Comparison of ENCODE assay signal across 22 mouse cellular contexts in the genomic region with DNA sequence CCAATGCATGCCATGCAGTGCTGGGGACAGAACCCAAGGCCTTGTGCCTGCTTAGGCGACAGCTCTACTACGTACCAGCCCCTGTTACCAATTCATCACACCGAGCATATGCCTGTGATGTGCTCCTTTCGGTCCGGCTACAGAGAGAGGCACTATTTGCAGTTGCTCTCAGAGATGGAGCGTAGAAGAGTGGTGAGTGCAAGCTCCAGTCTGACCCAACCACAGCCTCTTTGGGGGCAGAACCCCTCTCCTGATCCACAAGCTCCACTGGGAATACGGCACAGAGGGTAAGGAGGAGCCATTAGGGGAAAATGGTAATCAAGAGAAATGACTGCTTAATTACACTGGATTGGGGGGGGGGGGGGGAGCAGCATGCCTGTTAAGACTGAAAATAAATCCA.
A peak's percentile ranks its signal among the peaks of the same experiment; 100 is the strongest.
DNase-seq lines count a peak whose midpoint lies in the region; ATAC-seq and TF ChIP-seq lines count a peak whose summit lies in the region.
"Had no signal": no experiment of that assay in that cellular context is flagged by ENCODE, and none has a peak within 500 bp of the region (broad histone marks: within the 10 kb centered on the region; RNA-seq: fewer than 3 reads in every experiment).

No protein-coding gene starts in this region.

- no peak for TF ChIP-seq CTCF in forebrain, postnatal 0 days (IDR thresholded peaks at IDR 0.05; ENCODE audit: low read depth)

- H3K27ac ChIP-seq in forebrain, embryonic 14.5 days (ENCODE audit: low read depth, low read length), result no peak overlapping the region
- no peak overlapping the region for H3K27ac ChIP-seq in forebrain, postnatal 0 days (ENCODE audit: low read depth, low read length)
- 0 out of 2 replicates have a peak overlapping the region, but pooled peaks have one; percentile 45 for H3K27ac ChIP-seq in midbrain, embryonic 14.5 days (replicated peaks; ENCODE audit: low read depth, low read length)
- no peak overlapping the region for H3K27ac ChIP-seq in midbrain, embryonic 10.5 days (replicated peaks)
- peak overlapping the region; percentile 93 for H3K27ac ChIP-seq in limb, embryonic 10.5 days
- H3K27ac ChIP-seq in neural tube, embryonic 15.5 days (replicated peaks), result peak overlapping the region; percentile 73
- H3K27ac ChIP-seq: heart, adult 2 months; heart, embryonic 15.5 days; kidney, postnatal 0 days; layer of hippocampus, adult 2 months; liver, embryonic 13.5 days had no signal

- ATAC-seq in forebrain, embryonic 14.5 days, result peak; percentile 22; the same call in 1 of the 2 replicates
- no peak for ATAC-seq in forebrain, postnatal 0 days
- ATAC-seq in midbrain, embryonic 14.5 days (ENCODE audit: low FRiP score, low TSS enrichment), result no peak
- ATAC-seq in neural tube, embryonic 15.5 days (ENCODE audit: low FRiP score), result 0 out of 2 replicates have a peak, but pooled peaks have one; percentile 21

- H3K36me3 ChIP-seq in forebrain, embryonic 14.5 days (ENCODE audit: control insufficient read depth, insufficient read depth, low read length), result no peaks in the 10 kb centered on the region
- H3K36me3 ChIP-seq in forebrain, postnatal 0 days (ENCODE audit: insufficient read depth), result no peaks in the 10 kb centered on the region
- H3K36me3 ChIP-seq in midbrain, embryonic 14.5 days (ENCODE audit: control insufficient read depth, insufficient read depth, low read length), result no peaks in the 10 kb centered on the region
- 0 out of 2 replicates have a peak, but pooled peaks cover 18% of the 10 kb centered on the region for H3K36me3 ChIP-seq in midbrain, embryonic 10.5 days
- H3K36me3 ChIP-seq in limb, embryonic 10.5 days, result peaks cover 31% of the 10 kb centered on the region
- no peaks in the 10 kb centered on the region for H3K36me3 ChIP-seq in neural tube, embryonic 15.5 days
- H3K36me3 ChIP-seq: heart, embryonic 15.5 days had no signal

- no peak overlapping the region for H3K4me3 ChIP-seq in forebrain, embryonic 14.5 days (ENCODE audit: low read depth, low read length)
- no peak overlapping the region for H3K4me3 ChIP-seq in forebrain, postnatal 0 days (ENCODE audit: low read depth, low read length)
- no peak overlapping the region for H3K4me3 ChIP-seq in midbrain, embryonic 14.5 days (replicated peaks; ENCODE audit: low read depth, low read length)
- H3K4me3 ChIP-seq in midbrain, embryonic 10.5 days, result no peak overlapping the region
- H3K4me3 ChIP-seq in limb, embryonic 10.5 days, result peak overlapping the region; percentile 10; the same call in 1 of the 2 replicates
- H3K4me3 ChIP-seq in neural tube, embryonic 15.5 days (replicated peaks), result no peak overlapping the region
- H3K4me3 ChIP-seq: heart, adult 2 months; heart, embryonic 15.5 days; layer of hippocampus, adult 2 months; liver, embryonic 13.5 days had no signal

- no peaks in the 10 kb centered on the region for H3K9me3 ChIP-seq in forebrain, embryonic 14.5 days (replicated peaks; ENCODE audit: control insufficient read depth, low read length)
- H3K9me3 ChIP-seq in forebrain, postnatal 0 days (ENCODE audit: low read length), result no peaks in the 10 kb centered on the region
- H3K9me3 ChIP-seq in midbrain, embryonic 14.5 days (ENCODE audit: control insufficient read depth, low read length), result no peaks in the 10 kb centered on the region
- H3K9me3 ChIP-seq in midbrain, embryonic 10.5 days (replicated peaks), result no peaks in the 10 kb centered on the region
- H3K9me3 ChIP-seq in limb, embryonic 10.5 days (replicated peaks), result no peaks in the 10 kb centered on the region
- no peaks in the 10 kb centered on the region for H3K9me3 ChIP-seq in neural tube, embryonic 15.5 days (replicated peaks)
- H3K9me3 ChIP-seq: G1E; heart, embryonic 15.5 days; liver, embryonic 13.5 days had no signal

- no peak overlapping the region for H3K4me2 ChIP-seq in forebrain, embryonic 14.5 days (ENCODE audit: low read length)
- no peak overlapping the region for H3K4me2 ChIP-seq in forebrain, postnatal 0 days (ENCODE audit: low read depth)
- no peak overlapping the region for H3K4me2 ChIP-seq in midbrain, embryonic 14.5 days (ENCODE audit: low read length)
- no peak overlapping the region for H3K4me2 ChIP-seq in neural tube, embryonic 15.5 days
- H3K4me2 ChIP-seq: heart, embryonic 15.5 days; liver, embryonic 13.5 days; lung, embryonic 14.5 days had no signal

- 34% methylated on average over 7 of the region's 7 CpGs for WGBS in forebrain, embryonic 14.5 days
- WGBS in forebrain, postnatal 0 days, result 52% methylated on average over 7 of the region's 7 CpGs
- WGBS in midbrain, embryonic 14.5 days, result 81% methylated on average over 7 of the region's 7 CpGs
- 95% methylated on average over 7 of the region's 7 CpGs for WGBS in midbrain, embryonic 10.5 days
- 60% methylated on average over 7 of the region's 7 CpGs for WGBS in limb, embryonic 10.5 days
- 43% methylated on average over 7 of the region's 7 CpGs for WGBS in neural tube, embryonic 15.5 days

- H3K27me3 ChIP-seq in forebrain, embryonic 14.5 days (replicated peaks; ENCODE audit: control insufficient read depth, insufficient read depth, low read length), result 0 out of 2 replicates have a peak, but pooled peaks cover 3% of the 10 kb centered on the region
- no peaks in the 10 kb centered on the region for H3K27me3 ChIP-seq in forebrain, postnatal 0 days (ENCODE audit: insufficient read depth, low read length)
- H3K27me3 ChIP-seq in midbrain, embryonic 14.5 days (ENCODE audit: control insufficient read depth, insufficient read depth, low read length), result no peaks in the 10 kb centered on the region
- H3K27me3 ChIP-seq in midbrain, embryonic 10.5 days (ENCODE audit: low read depth, poor library complexity, severe bottlenecking), result no peaks in the 10 kb centered on the region
- no peaks in the 10 kb centered on the region for H3K27me3 ChIP-seq in limb, embryonic 10.5 days (ENCODE audit: low read depth, poor library complexity, severe bottlenecking)
- no peaks in the 10 kb centered on the region for H3K27me3 ChIP-seq in neural tube, embryonic 15.5 days (replicated peaks)
- H3K27me3 ChIP-seq: heart, embryonic 15.5 days; liver, embryonic 13.5 days had no signal

- peaks cover 11% of the 10 kb centered on the region for H3K4me1 ChIP-seq in forebrain, embryonic 14.5 days (ENCODE audit: control insufficient read depth, insufficient read depth, low read length)
- no peaks in the 10 kb centered on the region for H3K4me1 ChIP-seq in forebrain, postnatal 0 days (ENCODE audit: insufficient read depth)
- peaks cover 12% of the 10 kb centered on the region; the same call in 1 of the 2 replicates for H3K4me1 ChIP-seq in midbrain, embryonic 14.5 days (ENCODE audit: control insufficient read depth, insufficient read depth, low read length)
- H3K4me1 ChIP-seq in midbrain, embryonic 10.5 days, result peaks cover 6% of the 10 kb centered on the region; the same call in 1 of the 2 replicates
- peaks cover 61% of the 10 kb centered on the region for H3K4me1 ChIP-seq in limb, embryonic 10.5 days
- H3K4me1 ChIP-seq in neural tube, embryonic 15.5 days, result peaks cover 39% of the 10 kb centered on the region
- H3K4me1 ChIP-seq: heart, embryonic 15.5 days had no signal

- no peak overlapping the region for H3K9ac ChIP-seq in forebrain, embryonic 14.5 days (ENCODE audit: low read length)
- H3K9ac ChIP-seq in forebrain, postnatal 0 days, result no peak overlapping the region
- H3K9ac ChIP-seq in midbrain, embryonic 14.5 days (replicated peaks; ENCODE audit: low read length), result no peak overlapping the region
- no peak overlapping the region for H3K9ac ChIP-seq in neural tube, embryonic 15.5 days (replicated peaks)
- H3K9ac ChIP-seq: heart, embryonic 15.5 days; liver, embryonic 13.5 days; lung, embryonic 14.5 days had no signal

- no peak for DNase-seq in forebrain, embryonic 14.5 days (ENCODE audit: low spot score)
- DNase-seq in forebrain, postnatal 0 days, result no peak
- peak; percentile 24 for DNase-seq in midbrain, embryonic 14.5 days
- no peak for DNase-seq in midbrain, embryonic 10.5 days (ENCODE audit: low spot score)
- peak; percentile 52 for DNase-seq in limb, embryonic 10.5 days (ENCODE audit: low spot score)
- no peak for DNase-seq in layer of hippocampus, adult 11-12 months (ENCODE audit: low spot score)
- no peak for DNase-seq in yolk sac, embryonic 10.5 days (ENCODE audit: low spot score)
- DNase-seq: adrenal gland, postnatal 14 days; cerebellum, adult 11 months; cerebellum, postnatal 14 days; gastrocnemius, postnatal 10 days; heart, adult 2 months; layer of hippocampus, postnatal 36 days; liver, embryonic 13.5 days; lung, embryonic 14.5 days; lung, postnatal 36 days; right cerebral cortex, postnatal 4 days had no signal

Comparison
In these comparisons a context has a peak if more than half of its experiments do, and no peak if none do; other contexts are left out.
1. ATAC-seq: peak in forebrain, embryonic 14.5 days (single experiment) and neural tube, embryonic 15.5 days (single experiment); none in forebrain, postnatal 0 days (single experiment) and midbrain, embryonic 14.5 days (single experiment).
2. DNase-seq: peak in midbrain, embryonic 14.5 days (single experiment) and limb, embryonic 10.5 days (single experiment); none in forebrain, embryonic 14.5 days (single experiment), forebrain, postnatal 0 days (single experiment), midbrain, embryonic 10.5 days (single experiment), layer of hippocampus, adult 11-12 months (single experiment) and yolk sac, embryonic 10.5 days (single experiment).
3. H3K27ac ChIP-seq: peak in midbrain, embryonic 14.5 days (single experiment), limb, embryonic 10.5 days (single experiment) and neural tube, embryonic 15.5 days (single experiment); none in forebrain, embryonic 14.5 days (single experiment), forebrain, postnatal 0 days (single experiment) and midbrain, embryonic 10.5 days (single experiment).